Mouse (Mus musculus) heart, adult 2 months (tissue): ENCODE results near the gene Acot7.

Source experiments
- CTCF ChIP-seq: fragments of 200-600 bp; IDR thresholded peaks from 2 replicates; pipeline ENCODE4 v1.8.1; 2022; ENCODE audit warnings: antibody characterized with exemption, mild to moderate bottlenecking, moderate library complexity
- EP300 ChIP-seq: fragments of 200-500 bp; IDR thresholded peaks from 2 replicates; pipeline ENCODE4 v1.6.1; 2011; ENCODE audit warnings: low read depth, low read length, control low read depth; ENCODE audit not compliant: insufficient read depth
- POLR2A ChIP-seq: fragments of 200-500 bp; IDR thresholded peaks from 2 replicates; pipeline ENCODE4 v1.6.1; 2011; ENCODE audit warnings: mild to moderate bottlenecking, low read depth, low read length, control low read depth; ENCODE audit not compliant: insufficient read depth

DNA sequence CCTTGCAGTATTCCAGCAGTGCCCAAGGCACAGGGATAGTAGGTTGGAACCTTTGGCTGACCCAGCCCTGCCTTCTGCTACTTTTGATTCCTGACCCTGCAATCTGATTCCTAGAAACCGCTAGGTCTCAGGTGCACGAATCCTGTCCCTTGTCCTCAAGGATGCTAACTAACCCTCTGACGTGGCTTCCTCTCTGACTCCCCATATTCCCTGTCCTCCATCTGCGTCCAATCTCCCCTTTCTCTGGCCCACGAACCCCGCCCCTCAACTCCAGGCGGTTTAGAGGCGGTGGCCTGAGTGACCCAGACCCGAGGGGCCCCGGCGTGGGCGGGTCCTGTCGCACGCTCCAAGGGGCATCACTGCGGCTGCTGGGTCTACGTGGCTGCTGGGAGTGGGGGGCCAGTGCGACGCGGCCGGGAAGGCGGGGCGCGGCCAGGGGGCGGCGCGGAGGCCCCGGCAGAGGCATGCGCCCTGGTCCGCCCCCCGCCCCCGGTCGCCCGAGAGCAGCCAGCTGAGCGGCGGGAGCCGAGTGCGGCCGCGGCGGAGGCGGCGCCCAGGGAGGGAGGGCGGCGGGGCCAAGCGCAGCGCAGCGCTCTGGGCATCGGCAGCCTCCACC is 95.8 kb downstream of the Acot7 start, which contains the start of gene Gpr153:
- TF ChIP-seq POLR2A (no peak), CTCF (no peak), EP300 (no peak)
